Mouse (Mus musculus) myocyte (in vitro differentiated cells): Measurements from ENCODE around the gene Fam219a. TPM values are rescaled to one million over a fixed set of nuclear protein-coding genes. Genes with fewer than 3 reads are reported as not detected.

ENCODE experiments used
- H3K27me3 ChIP-seq: one replicate; pipeline ENCODE4 v1.6.1; 2011; ENCODE audit not compliant: control insufficient read depth, insufficient read depth, insufficient read length
- H3K36me3 ChIP-seq: one replicate; pipeline ENCODE4 v1.6.1; 2011; ENCODE audit not compliant: control insufficient read depth, insufficient read depth
- H3K4me2 ChIP-seq: one replicate; pipeline ENCODE4 v1.6.1; 2011; ENCODE audit warnings: low read depth, control low read depth
- H3K4me3 ChIP-seq: one replicate; pipeline ENCODE4 v1.5.1; 2011; ENCODE audit warnings: mild to moderate bottlenecking, control low read depth, moderate library complexity
- H3K79me2 ChIP-seq: one replicate; pipeline ENCODE4 v1.6.1; 2011; ENCODE audit not compliant: control insufficient read depth, insufficient read depth
- H3ac ChIP-seq: one replicate; pipeline ENCODE4 v1.6.1; 2011; ENCODE audit not compliant: control insufficient read depth, insufficient read length
- CEBPB ChIP-seq: IDR thresholded peaks from 2 replicates; pipeline ENCODE4 v1.6.1; 2011; ENCODE audit warnings: mild to moderate bottlenecking, moderate library complexity; ENCODE audit not compliant: poor library complexity, insufficient read depth, severe bottlenecking
- E2F4 ChIP-seq: IDR thresholded peaks from one replicate; pipeline ENCODE4 v1.6.1; 2011; ENCODE audit warnings: mild to moderate bottlenecking, control low read depth, moderate library complexity; ENCODE audit not compliant: insufficient read depth
- MAX ChIP-seq: IDR thresholded peaks from one replicate; pipeline ENCODE4 v1.6.1; 2011; ENCODE audit warnings: low read depth, mild to moderate bottlenecking, control low read depth
- MYOD1 ChIP-seq, 3 experiments: IDR thresholded peaks; one replicate each; pipeline ENCODE4 v1.6.1; 2011; ENCODE audit warnings: control low read depth in 2 of 3, low read depth in 2 of 3, mild to moderate bottlenecking in 2 of 3, moderate library complexity in 1 of 3; ENCODE audit not compliant: insufficient read length in 2 of 3, control insufficient read depth in 1 of 3
- MYOG ChIP-seq, 3 experiments: IDR thresholded peaks; one replicate each; pipeline ENCODE4 v1.6.1; 2011; ENCODE audit warnings: control low read depth in 2 of 3, low read depth in 2 of 3, mild to moderate bottlenecking in 2 of 3; ENCODE audit not compliant: insufficient read length in 2 of 3, control insufficient read depth in 1 of 3, insufficient read depth in 1 of 3
- POLR2A ChIP-seq: IDR thresholded peaks from one replicate; pipeline ENCODE4 v1.6.1; 2011; ENCODE audit warnings: low read depth, mild to moderate bottlenecking, control low read depth, moderate library complexity; ENCODE audit not compliant: insufficient read length
- POLR2AphosphoS2 ChIP-seq: IDR thresholded peaks from one replicate; pipeline ENCODE4 v1.6.1; 2011; ENCODE audit warnings: low read depth, control low read depth; ENCODE audit not compliant: insufficient read length
- REST ChIP-seq: IDR thresholded peaks from one replicate; pipeline ENCODE4 v1.6.1; 2011; ENCODE audit warnings: mild to moderate bottlenecking, control low read depth, moderate library complexity; ENCODE audit not compliant: insufficient read depth, insufficient read length
- SRF ChIP-seq: IDR thresholded peaks from one replicate; pipeline ENCODE4 v1.6.1; 2011; ENCODE audit warnings: low read depth; ENCODE audit not compliant: control insufficient read depth, insufficient read length
- TCF12 ChIP-seq: IDR thresholded peaks from one replicate; pipeline ENCODE4 v1.6.1; 2011; ENCODE audit warnings: mild to moderate bottlenecking, control low read depth; ENCODE audit not compliant: poor library complexity, insufficient read depth, severe bottlenecking
- TCF3 ChIP-seq: IDR thresholded peaks from one replicate; pipeline ENCODE4 v1.6.1; 2011; ENCODE audit warnings: low read depth, control low read depth; ENCODE audit not compliant: insufficient read length
- USF1 ChIP-seq: IDR thresholded peaks from one replicate; pipeline ENCODE4 v1.6.1; 2011; ENCODE audit warnings: low read depth, mild to moderate bottlenecking, control low read depth, moderate library complexity
- polyA plus RNA-seq: library from polyadenylated mRNA; unstranded; fragments of >200 nt; fragmentation: generic; extraction: Trizol; gene quantifications from one replicate; pipeline ENCODE4 v1.2.1, GENCODE M21; 2012; ENCODE audit warnings: missing spikeins

Gene Fam219a
- polyA plus RNA-seq, 1 experiment: 2.7 TPM

GRCm38 (mm10) chr4:41524829-41525228 lies 44.5 kb downstream of the Fam219a start:
- no peak overlapping the region for H3ac ChIP-seq
- TF ChIP-seq POLR2A (no peak), CEBPB (no peak), POLR2AphosphoS2 (no peak), USF1 (no peak), MYOD1 (IDR thresholded peaks at IDR 0.05; ENCODE audit: control insufficient read depth in 1 of 3, insufficient read length in 2 of 3, low read depth in 2 of 3) (no peak), MAX (no peak), REST (no peak), TCF12 (no peak), MYOG (IDR thresholded peaks at IDR 0.05; ENCODE audit: control insufficient read depth in 1 of 3, insufficient read depth in 1 of 3, insufficient read length in 2 of 3, low read depth in 2 of 3) (no peak), SRF (no peak), TCF3 (no peak), E2F4 (no peak)
- no peak overlapping the region for H3K4me2 ChIP-seq
- peaks cover 17% of the 10 kb centered on the region for H3K27me3 ChIP-seq
- H3K4me3 ChIP-seq: no peak overlapping the region
- H3K79me2 ChIP-seq: no peaks in the 10 kb centered on the region
- no peaks in the 10 kb centered on the region for H3K36me3 ChIP-seq

GRCm38 (mm10) chr4:41523839-41524238 lies 45.5 kb downstream of the Fam219a start:
- Histone ChIP-seq H3ac (no peak overlapping the region), H3K79me2 (no peaks in the 10 kb centered on the region), H3K4me2 (no peak overlapping the region), H3K36me3 (no peaks in the 10 kb centered on the region), H3K27me3 (peaks cover 18% of the 10 kb centered on the region), H3K4me3 (no peak overlapping the region)
- TF ChIP-seq SRF (no peak), MYOD1 (IDR thresholded peaks at IDR 0.05; ENCODE audit: control insufficient read depth in 1 of 3, insufficient read length in 2 of 3, low read depth in 2 of 3) (no peak), POLR2A (no peak), E2F4 (no peak), USF1 (no peak), CEBPB (no peak), TCF12 (no peak), MYOG (IDR thresholded peaks at IDR 0.05; ENCODE audit: control insufficient read depth in 1 of 3, insufficient read depth in 1 of 3, insufficient read length in 2 of 3, low read depth in 2 of 3) (no peak), TCF3 (no peak), MAX (no peak), REST (no peak), POLR2AphosphoS2 (no peak)

- no peaks in the 10 kb centered on the region for H3K36me3 ChIP-seq
- H3K4me2 ChIP-seq: no peak overlapping the region
- H3K79me2 ChIP-seq: no peaks in the 10 kb centered on the region
- TF ChIP-seq POLR2A: no peak
- TF ChIP-seq CEBPB: no peak
- TF ChIP-seq E2F4: no peak
- TF ChIP-seq TCF3: no peak
- TF ChIP-seq POLR2AphosphoS2: no peak
- peaks cover 18% of the 10 kb centered on the region for H3K27me3 ChIP-seq
- no peak overlapping the region for H3K4me3 ChIP-seq
- no peak overlapping the region for H3ac ChIP-seq
Observed at GRCm38 (mm10) chr4:41522788-41523187, 46.5 kb downstream of the Fam219a start.

GRCm38 (mm10) chr4:41522136-41522535 lies 47.2 kb downstream of the Fam219a start:
- Histone ChIP-seq H3K27me3 (peaks cover 19% of the 10 kb centered on the region), H3K4me2 (no peak overlapping the region), H3K79me2 (no peaks in the 10 kb centered on the region), H3K36me3 (no peaks in the 10 kb centered on the region), H3ac (no peak overlapping the region), H3K4me3 (no peak overlapping the region)
- TF ChIP-seq POLR2AphosphoS2 (no peak), TCF3 (no peak), USF1 (no peak), MYOG (IDR thresholded peaks at IDR 0.05; ENCODE audit: control insufficient read depth in 1 of 3, insufficient read depth in 1 of 3, insufficient read length in 2 of 3, low read depth in 2 of 3) (no peak), TCF12 (no peak), MYOD1 (IDR thresholded peaks at IDR 0.05; ENCODE audit: control insufficient read depth in 1 of 3, insufficient read length in 2 of 3, low read depth in 2 of 3) (no peak), SRF (no peak), MAX (no peak), REST (no peak), POLR2A (no peak)

GRCm38 (mm10) chr4:41520641-41521040 lies 48.7 kb downstream of the Fam219a start:
- Histone ChIP-seq H3K27me3 (peaks cover 15% of the 10 kb centered on the region), H3K79me2 (no peaks in the 10 kb centered on the region), H3ac (no peak overlapping the region), H3K4me2 (no peak overlapping the region), H3K4me3 (no peak overlapping the region), H3K36me3 (no peaks in the 10 kb centered on the region)
- TF ChIP-seq TCF12 (no peak), E2F4 (no peak), MAX (no peak), CEBPB (no peak), SRF (no peak), POLR2AphosphoS2 (no peak), TCF3 (no peak), MYOG (IDR thresholded peaks at IDR 0.05; ENCODE audit: control insufficient read depth in 1 of 3, insufficient read depth in 1 of 3, insufficient read length in 2 of 3, low read depth in 2 of 3) (no peak), REST (no peak), USF1 (no peak), MYOD1 (IDR thresholded peaks at IDR 0.05; ENCODE audit: control insufficient read depth in 1 of 3, insufficient read length in 2 of 3, low read depth in 2 of 3) (no peak), POLR2A (no peak)
